Mouse (Mus musculus): ENCODE results near the gene Rsad2. TPM values are rescaled to one million over a fixed set of nuclear protein-coding genes. Genes with fewer than 3 reads are reported as not detected.
"Not testable (repeated sequence)": the region's sequence is repeated elsewhere in the genome, so short reads cannot be mapped to it uniquely, and the experiment has no call there.

Gene Rsad2
- polyA plus RNA-seq, 1 experiment from 2014 or later: 0.15 TPM

DNA sequence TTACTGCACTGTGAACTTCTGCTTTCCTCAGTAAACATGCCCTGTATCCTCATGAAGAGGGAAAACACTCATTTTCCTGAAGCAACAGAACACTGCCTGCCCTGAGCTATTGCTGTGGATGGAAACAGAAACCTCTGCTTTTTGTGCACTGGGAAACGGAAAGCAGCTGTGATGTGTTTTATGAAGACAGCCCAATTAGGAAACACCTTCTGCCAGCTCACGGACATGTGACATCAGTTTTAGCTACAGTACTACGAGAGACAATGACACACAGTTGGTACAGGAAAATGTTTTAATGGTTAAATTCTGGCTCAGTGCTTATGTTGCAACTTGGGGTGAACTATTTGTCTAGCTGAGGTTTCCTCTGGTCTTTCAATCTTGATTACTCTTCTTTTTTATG, 16.9 kb downstream of the Rsad2 start:
- H3K4me2 ChIP-seq (replicated peaks): no peak overlapping the region
- H3K9me3 ChIP-seq: no peaks in the 10 kb centered on the region
- no peaks in the 10 kb centered on the region for H3K27me3 ChIP-seq
- ATAC-seq: no peak
- H3K9ac ChIP-seq (replicated peaks): no peak overlapping the region
- no peak overlapping the region for H3K27ac ChIP-seq
- H3K4me3 ChIP-seq (replicated peaks): no peak overlapping the region
- no peaks in the 10 kb centered on the region for H3K36me3 ChIP-seq
- H3K4me1 ChIP-seq (replicated peaks): no peaks in the 10 kb centered on the region
- whole genome bisulfite sequencing: 78% methylated on average over 3 of the region's 3 CpGs

- Histone ChIP-seq H3K9ac (replicated peaks) (no peak overlapping the region), H3K36me3 (no peaks in the 10 kb centered on the region), H3K4me1 (replicated peaks) (no peaks in the 10 kb centered on the region), H3K4me2 (replicated peaks) (no peak overlapping the region), H3K9me3 (no peaks in the 10 kb centered on the region), H3K27ac (no peak overlapping the region), H3K4me3 (replicated peaks) (no peak overlapping the region), H3K27me3 (no peaks in the 10 kb centered on the region)
- ATAC-seq: no peak
- 89% methylated on average over 3 of the region's 3 CpGs for WGBS
Observed at GRCm38 (mm10) chr12:26437950-26438349, 18.3 kb downstream of the Rsad2 start.

DNA sequence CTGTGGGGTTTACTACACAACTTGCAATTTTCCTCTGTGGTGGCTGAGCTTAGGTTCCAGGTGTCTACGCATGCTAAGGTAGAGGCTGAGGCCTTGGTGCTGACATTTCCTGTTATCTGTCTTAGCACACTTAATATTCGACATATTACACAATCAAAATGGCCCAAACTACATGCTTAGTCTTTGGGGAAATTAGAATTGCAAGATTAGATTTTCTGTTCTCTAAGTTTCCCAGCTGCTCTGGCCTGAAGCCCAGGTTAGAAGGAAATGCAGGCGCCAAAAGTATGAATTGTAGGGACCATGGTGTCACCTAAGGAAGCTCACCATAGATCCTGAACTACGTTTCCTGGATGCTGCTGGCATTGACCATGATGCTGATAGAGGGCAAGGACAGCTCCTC, 19.9 kb downstream of the Rsad2 start:
- no peaks in the 10 kb centered on the region for H3K27me3 ChIP-seq
- no peak overlapping the region for H3K27ac ChIP-seq
- no peak overlapping the region for H3K4me3 ChIP-seq (replicated peaks)
- no peak overlapping the region for H3K9ac ChIP-seq (replicated peaks)
- no peak overlapping the region for H3K4me2 ChIP-seq (replicated peaks)
- H3K4me1 ChIP-seq (replicated peaks): no peaks in the 10 kb centered on the region
- no peak for ATAC-seq
- no peaks in the 10 kb centered on the region for H3K36me3 ChIP-seq
- WGBS: 93% methylated on average over 4 of the region's 4 CpGs
- 0 out of 2 replicates have a peak, but pooled peaks cover 5% of the 10 kb centered on the region for H3K9me3 ChIP-seq

- H3K9me3 ChIP-seq; ATAC-seq; H3K27me3 ChIP-seq; H3K9ac ChIP-seq (replicated peaks); H3K4me2 ChIP-seq (replicated peaks); H3K4me1 ChIP-seq (replicated peaks); H3K27ac ChIP-seq; H3K36me3 ChIP-seq; H3K4me3 ChIP-seq (replicated peaks): not testable (repeated sequence)
- 94% methylated on average over 2 of the region's 2 CpGs for WGBS
Observed at GRCm38 (mm10) chr12:26428771-26429170, 27.5 kb downstream of the Rsad2 start.

- no peak overlapping the region for H3K4me3 ChIP-seq (replicated peaks)
- H3K27me3 ChIP-seq: no peaks in the 10 kb centered on the region
- H3K36me3 ChIP-seq: no peaks in the 10 kb centered on the region
- no peak overlapping the region for H3K9ac ChIP-seq (replicated peaks)
- no peak overlapping the region for H3K4me2 ChIP-seq (replicated peaks)
- H3K27ac ChIP-seq: no peak overlapping the region
- no peaks in the 10 kb centered on the region for H3K4me1 ChIP-seq (replicated peaks)
- H3K9me3 ChIP-seq: no peaks in the 10 kb centered on the region
- WGBS: 90% methylated on average over 2 of the region's 2 CpGs
- no peak for ATAC-seq
Observed at GRCm38 (mm10) chr12:26424841-26425240, 31.4 kb downstream of the Rsad2 start.

GRCm38 (mm10) chr12:26418322-26418721, 37.9 kb downstream of the Rsad2 start:
- ATAC-seq: no peak
- H3K9ac ChIP-seq (replicated peaks): no peak overlapping the region
- peaks cover 9% of the 10 kb centered on the region for H3K4me1 ChIP-seq (replicated peaks)
- H3K4me3 ChIP-seq (replicated peaks): no peak overlapping the region
- 84% methylated on average over 4 of the region's 4 CpGs for WGBS
- no peaks in the 10 kb centered on the region for H3K9me3 ChIP-seq
- no peaks in the 10 kb centered on the region for H3K27me3 ChIP-seq
- no peak overlapping the region for H3K27ac ChIP-seq
- H3K4me2 ChIP-seq (replicated peaks): no peak overlapping the region
- no peaks in the 10 kb centered on the region for H3K36me3 ChIP-seq

DNA sequence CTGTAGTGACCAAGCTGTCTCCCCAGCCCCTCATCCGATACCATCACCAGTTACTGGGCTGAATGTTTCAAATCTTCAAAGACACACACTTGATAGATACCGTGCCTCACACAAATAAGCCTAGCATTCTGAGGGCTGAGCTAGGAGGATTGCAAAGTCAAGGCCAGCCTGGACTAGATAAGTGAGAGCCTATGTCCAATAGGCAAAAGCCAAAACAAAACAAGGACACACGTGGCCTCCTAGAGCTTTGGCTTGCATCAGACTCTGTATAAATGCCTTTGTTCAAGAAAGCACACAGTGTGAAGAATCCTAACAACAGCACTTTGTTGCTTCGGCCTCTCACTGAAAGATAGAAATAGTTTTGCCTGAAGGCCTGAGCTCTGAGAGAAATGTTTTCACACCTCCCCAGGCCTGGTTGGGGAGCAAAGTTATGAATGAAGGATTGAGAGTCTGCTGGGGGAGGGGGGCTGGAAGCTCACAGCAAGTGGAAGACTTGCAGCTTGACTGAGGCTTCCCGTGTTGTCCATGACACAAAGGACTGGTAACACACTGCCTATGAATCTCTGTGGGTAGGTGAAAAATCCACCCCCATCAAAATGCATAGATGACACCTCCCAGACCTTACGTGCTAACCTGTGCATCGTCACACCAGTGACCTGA, 39.5 kb downstream of the Rsad2 start:
- Histone ChIP-seq H3K27me3 (no peaks in the 10 kb centered on the region), H3K4me1 (replicated peaks) (peaks cover 25% of the 10 kb centered on the region), H3K36me3 (no peaks in the 10 kb centered on the region), H3K4me3 (replicated peaks) (no peak overlapping the region), H3K27ac (no peak overlapping the region), H3K4me2 (replicated peaks) (no peak overlapping the region), H3K9me3 (no peaks in the 10 kb centered on the region), H3K9ac (replicated peaks) (no peak overlapping the region)
- WGBS: 71% methylated on average over 7 of the region's 7 CpGs
- ATAC-seq: no peak

GRCm38 (mm10) chr12:26415104-26415771, 41.0 kb downstream of the Rsad2 start, which contains the start of gene Rnf144a:
Gene Rnf144a, minus strand, starts transcription at chr12:26415254.
- peak within 1 kb of the TSS; percentile 84 for H3K27ac ChIP-seq
- peak within 1 kb of the TSS; percentile 87 for H3K4me3 ChIP-seq (replicated peaks)
- WGBS: under 1% methylated on average over 42 of the region's 45 CpGs
- peak; percentile 90 for ATAC-seq
- no peaks in the 10 kb centered on the region for H3K27me3 ChIP-seq
- no peaks in the 10 kb centered on the region for H3K9me3 ChIP-seq
- H3K4me1 ChIP-seq (replicated peaks): peaks cover 35% of the 10 kb centered on the region
- peak within 1 kb of the TSS; percentile 96 for H3K9ac ChIP-seq (replicated peaks)
- no peaks in the 10 kb centered on the region for H3K36me3 ChIP-seq
- H3K4me2 ChIP-seq (replicated peaks): peak within 1 kb of the TSS; percentile 89

GRCm38 (mm10) chr12:26414451-26415103, 41.7 kb downstream of the Rsad2 start:
- under 1% methylated on average over 63 of the region's 64 CpGs for WGBS
- H3K9me3 ChIP-seq: no peaks in the 10 kb centered on the region
- no peaks in the 10 kb centered on the region for H3K27me3 ChIP-seq
- H3K9ac ChIP-seq (replicated peaks): peak overlapping the region; percentile 96
- ATAC-seq: peak; percentile 89
- no peaks in the 10 kb centered on the region for H3K36me3 ChIP-seq
- H3K27ac ChIP-seq: peak overlapping the region; percentile 84
- peak overlapping the region; percentile 87 for H3K4me3 ChIP-seq (replicated peaks)
- peaks cover 35% of the 10 kb centered on the region for H3K4me1 ChIP-seq (replicated peaks)
- peak overlapping the region; percentile 89 for H3K4me2 ChIP-seq (replicated peaks)

DNA sequence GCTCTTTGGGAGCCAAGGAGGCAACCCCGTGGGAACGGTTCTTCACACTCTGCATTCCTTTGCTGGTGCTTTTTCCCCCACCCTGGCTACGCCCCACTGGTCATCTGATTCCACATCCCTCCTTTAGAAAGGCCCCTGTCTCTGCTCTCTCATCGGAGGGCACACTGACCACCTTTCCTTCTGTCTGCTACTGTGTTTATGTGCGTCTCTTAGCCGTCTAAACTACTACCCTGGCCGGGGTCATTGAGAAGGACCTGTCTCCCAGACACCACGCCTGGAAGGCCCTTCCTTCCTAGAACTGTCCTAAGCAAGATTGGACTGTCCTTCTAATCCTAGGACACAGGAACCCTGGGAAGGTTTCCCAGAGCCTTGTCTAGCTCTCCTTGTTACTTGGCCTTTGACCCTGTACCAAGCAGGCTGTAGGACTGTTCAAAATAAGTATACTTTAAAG, 42.3 kb downstream of the Rsad2 start:
- Histone ChIP-seq H3K9ac (replicated peaks) (peak overlapping the region; percentile 96), H3K4me1 (replicated peaks) (peaks cover 40% of the 10 kb centered on the region), H3K36me3 (0 out of 2 replicates have a peak, but pooled peaks cover 4% of the 10 kb centered on the region), H3K4me3 (replicated peaks) (peak overlapping the region; percentile 87), H3K4me2 (replicated peaks) (peak overlapping the region; percentile 89), H3K27me3 (no peaks in the 10 kb centered on the region), H3K27ac (no peak overlapping the region; the same call in 1 of the 2 replicates), H3K9me3 (no peaks in the 10 kb centered on the region)
- 7% methylated on average over 8 of the region's 8 CpGs for WGBS
- peak; percentile 4; the same call in 1 of the 2 replicates for ATAC-seq

GRCm38 (mm10) chr12:26412802-26413201, 43.5 kb downstream of the Rsad2 start:
- peak overlapping the region; percentile 87 for H3K4me3 ChIP-seq (replicated peaks)
- peaks cover 45% of the 10 kb centered on the region for H3K4me1 ChIP-seq (replicated peaks)
- peaks cover 15% of the 10 kb centered on the region for H3K36me3 ChIP-seq
- H3K27me3 ChIP-seq: no peaks in the 10 kb centered on the region
- H3K9ac ChIP-seq (replicated peaks): no peak overlapping the region
- no peaks in the 10 kb centered on the region for H3K9me3 ChIP-seq
- H3K27ac ChIP-seq: no peak overlapping the region
- peak overlapping the region; percentile 89 for H3K4me2 ChIP-seq (replicated peaks)
- WGBS: 77% methylated on average over 6 of the region's 6 CpGs
- no peak for ATAC-seq

GRCm38 (mm10) chr12:26411841-26412450, 44.3 kb downstream of the Rsad2 start:
- no peaks in the 10 kb centered on the region for H3K27me3 ChIP-seq
- peaks cover 45% of the 10 kb centered on the region for H3K4me1 ChIP-seq (replicated peaks)
- no peak overlapping the region for H3K9ac ChIP-seq (replicated peaks)
- no peaks in the 10 kb centered on the region for H3K9me3 ChIP-seq
- 0 out of 2 replicates have a peak overlapping the region, but pooled peaks have one; percentile 87 for H3K4me3 ChIP-seq (replicated peaks)
- peak overlapping the region; percentile 89 for H3K4me2 ChIP-seq (replicated peaks)
- WGBS: 71% methylated on average over 10 of the region's 10 CpGs
- ATAC-seq: no peak
- no peak overlapping the region for H3K27ac ChIP-seq
- H3K36me3 ChIP-seq: peaks cover 15% of the 10 kb centered on the region
